Mouse (Mus musculus) bone marrow, adult 2 months (tissue): ENCODE results near the gene Trp53i13.

Experiments used
- CTCF ChIP-seq: fragments of 200-500 bp; IDR thresholded peaks from 2 replicates; pipeline ENCODE4 v1.5.1; 2011; ENCODE audit warnings: low read length, control low read depth; ENCODE audit not compliant: control insufficient read depth, insufficient read depth
- POLR2A ChIP-seq: fragments of 200-500 bp; IDR thresholded peaks from 2 replicates; pipeline ENCODE4 v1.6.1; 2011; ENCODE audit warnings: low read depth, mild to moderate bottlenecking, control low read depth, low read length, borderline replicate concordance; ENCODE audit not compliant: control insufficient read depth

GRCm38 (mm10) chr11:77497341-77497756 is 18.4 kb downstream of the Trp53i13 start:
- no peak for TF ChIP-seq POLR2A
- TF ChIP-seq CTCF = peak; percentile 16; the same call in 1 of the 2 replicates
